Mouse (Mus musculus): ENCODE data around the gene Ildr1.
A peak's percentile ranks its signal among the peaks of the same experiment; 100 is the strongest.

Ildr1 gene

GRCm38 (mm10) chr16:36707702-36708423 lies 14.1 kb downstream of the Ildr1 start:
- DNase-seq: no peak

- peak; percentile 43 to 49 for DNase-seq
Observed at GRCm38 (mm10) chr16:36708751-36709150, 15.0 kb downstream of the Ildr1 start.

GRCm38 (mm10) chr16:36709405-36709804 lies 15.6 kb downstream of the Ildr1 start:
- peak; percentile 62 to 63 for DNase-seq

- no peak for DNase-seq
Observed at GRCm38 (mm10) chr16:36710794-36711193, 17.0 kb downstream of the Ildr1 start.

DNA sequence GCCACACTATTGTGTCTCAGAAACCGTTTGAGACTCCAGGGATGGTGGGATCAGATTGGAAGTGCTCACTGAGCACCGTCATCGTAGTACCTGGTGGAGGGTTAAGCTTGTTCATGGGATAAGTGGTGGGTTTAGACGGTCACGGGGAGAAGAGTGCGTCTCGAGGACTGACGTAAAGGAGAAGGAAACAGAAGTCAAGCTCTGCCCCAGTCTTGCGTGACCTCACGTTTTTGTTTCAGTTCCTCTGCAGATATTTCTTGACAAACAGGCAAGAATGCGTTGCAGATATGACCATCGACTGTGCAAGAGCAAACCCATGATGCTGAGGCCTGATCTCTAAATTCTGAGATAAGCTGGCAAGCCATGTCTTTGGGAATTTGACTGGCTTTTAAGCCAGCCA lies 18.0 kb downstream of the Ildr1 start:
- DNase-seq: peak; percentile 51 to 62

GRCm38 (mm10) chr16:36717481-36717880 lies 23.7 kb downstream of the Ildr1 start:
- DNase-seq: no peak

DNA sequence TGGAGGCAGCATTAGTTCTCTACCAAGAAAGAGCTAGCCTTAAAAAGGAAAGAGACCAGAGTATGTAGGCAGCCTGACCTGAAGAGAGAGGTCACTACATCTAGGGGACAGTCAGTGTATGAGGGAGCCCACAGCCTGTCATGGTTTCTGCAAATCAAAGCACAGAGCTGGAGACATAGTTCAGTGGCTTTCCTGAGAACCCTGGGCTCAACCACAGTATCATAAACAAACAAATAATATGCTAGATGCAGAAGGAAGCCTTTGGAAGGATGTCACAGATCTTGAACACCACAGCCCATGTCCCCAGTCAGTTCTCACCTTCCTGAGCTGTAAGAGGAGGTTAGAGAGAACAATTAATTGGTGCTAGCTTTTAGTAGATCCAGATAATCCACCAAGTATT lies 24.9 kb downstream of the Ildr1 start:
- DNase-seq: no peak

DNA sequence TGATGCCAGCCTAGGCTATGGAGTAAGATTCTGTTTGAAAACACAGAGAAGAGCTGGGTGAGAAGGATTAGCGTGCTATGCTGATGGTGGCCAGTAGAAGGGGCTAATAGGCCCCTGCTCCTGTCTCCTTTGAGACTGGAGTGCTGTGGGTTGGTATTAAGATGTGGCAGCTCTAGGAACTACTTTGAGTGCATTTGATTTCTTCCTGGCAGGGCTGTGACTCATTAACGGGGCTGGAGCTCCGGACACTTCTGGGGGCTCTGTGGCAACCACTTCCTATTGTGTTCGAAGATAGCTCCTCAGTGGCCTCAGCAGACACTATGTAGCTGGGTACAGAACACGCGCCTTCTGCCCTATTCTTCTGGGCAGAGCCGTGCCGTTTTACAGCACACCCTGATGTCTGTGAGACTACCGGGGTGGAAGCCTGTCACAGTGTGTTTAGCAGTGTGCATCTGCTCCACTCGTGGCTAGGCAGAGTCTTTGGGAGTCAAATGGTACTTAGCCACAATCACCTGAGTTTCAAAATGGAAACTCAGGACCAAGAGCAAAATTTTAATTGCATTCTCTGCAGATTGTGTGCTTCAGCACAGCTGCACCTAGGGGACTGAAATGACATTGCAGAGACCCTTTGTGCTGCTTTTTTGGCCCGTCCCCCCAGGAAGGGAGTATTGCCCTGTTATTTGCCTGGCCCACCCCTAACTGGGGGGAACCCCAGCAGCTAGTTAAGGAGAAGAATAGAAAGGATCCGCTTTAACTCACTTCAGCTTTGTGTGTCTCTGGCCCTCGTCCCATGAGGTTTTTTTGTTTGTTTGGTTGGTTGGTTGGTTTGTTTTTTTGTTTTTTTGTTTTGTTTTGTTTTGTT lies 26.6 kb downstream of the Ildr1 start:
- DNase-seq: no peak

GRCm38 (mm10) chr16:36722739-36723138 lies 29.0 kb downstream of the Ildr1 start:
- DNase-seq: no peak

- DNase-seq: no peak
Observed at GRCm38 (mm10) chr16:36723880-36724443, 30.2 kb downstream of the Ildr1 start.

GRCm38 (mm10) chr16:36728959-36729358 lies 35.2 kb downstream of the Ildr1 start:
- DNase-seq: no peak

DNA sequence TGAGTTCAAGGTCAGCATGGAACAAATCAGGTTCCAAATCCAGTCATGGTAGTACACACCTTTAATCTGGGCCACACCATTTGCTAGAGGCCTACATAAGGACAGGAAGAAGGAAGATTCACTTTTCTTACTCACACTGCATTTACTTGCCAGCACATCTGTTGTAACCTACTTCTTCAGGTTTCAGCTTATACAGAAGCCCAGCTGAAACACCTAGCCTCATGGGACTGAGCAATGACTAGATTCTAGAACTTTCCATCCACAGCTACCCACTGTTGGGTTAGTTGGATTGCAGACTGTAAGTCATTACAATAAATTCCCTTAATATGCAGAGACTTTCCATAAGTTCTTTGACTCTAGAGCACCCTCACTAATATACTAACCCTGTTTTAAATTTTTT lies 38.8 kb downstream of the Ildr1 start:
- DNase-seq: no peak

- DNase-seq: no peak
Observed at GRCm38 (mm10) chr16:36733827-36734226, 40.0 kb downstream of the Ildr1 start.

DNA sequence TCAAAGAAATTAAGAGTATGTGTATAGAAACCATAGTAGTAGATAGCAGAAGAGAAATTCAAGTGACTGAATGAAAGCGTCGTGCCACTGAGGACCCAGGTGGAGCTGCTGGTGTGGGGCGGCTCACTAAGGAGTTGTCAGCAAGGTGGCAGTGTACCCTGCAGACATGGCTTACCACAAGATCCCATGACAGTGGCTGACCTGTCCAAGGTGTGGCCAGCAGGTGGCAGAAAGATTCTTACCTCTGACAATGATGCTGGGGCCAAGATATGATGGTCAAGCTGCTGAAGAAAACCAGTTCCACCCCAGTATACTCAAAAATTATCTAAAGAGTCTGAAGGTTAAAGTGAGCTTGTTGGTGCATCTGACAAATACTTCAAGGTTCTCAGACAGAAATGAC lies 41.6 kb downstream of the Ildr1 start:
- DNase-seq: no peak

DNA sequence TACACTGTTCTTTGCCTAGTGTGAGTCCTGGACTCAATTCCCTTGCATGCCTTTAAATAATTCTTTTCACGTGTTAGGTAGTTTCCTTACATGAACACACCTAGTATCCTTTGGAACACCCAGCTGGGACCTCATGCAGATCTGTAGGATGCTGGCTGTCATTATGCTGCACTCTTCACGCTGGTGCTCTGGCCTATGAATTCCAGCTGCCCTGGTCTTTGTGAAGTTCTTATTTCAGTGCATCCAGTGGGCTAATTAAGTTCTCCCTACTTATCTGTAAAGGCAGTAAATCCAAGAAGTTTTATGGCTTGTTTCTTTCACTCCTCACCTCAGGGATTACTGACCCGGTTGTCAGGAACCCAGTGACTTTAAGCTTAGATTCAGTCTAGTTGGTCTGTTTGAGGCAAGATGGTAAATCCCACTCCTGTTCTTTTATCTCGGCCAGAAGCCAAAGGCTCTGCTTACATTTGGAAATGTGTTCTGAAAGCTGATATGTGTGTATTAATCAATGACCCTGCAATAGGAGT lies 45.7 kb downstream of the Ildr1 start:
- no peak for DNase-seq

- DNase-seq: no peak
Observed at GRCm38 (mm10) chr16:36743580-36743979, 49.8 kb downstream of the Ildr1 start.

DNA sequence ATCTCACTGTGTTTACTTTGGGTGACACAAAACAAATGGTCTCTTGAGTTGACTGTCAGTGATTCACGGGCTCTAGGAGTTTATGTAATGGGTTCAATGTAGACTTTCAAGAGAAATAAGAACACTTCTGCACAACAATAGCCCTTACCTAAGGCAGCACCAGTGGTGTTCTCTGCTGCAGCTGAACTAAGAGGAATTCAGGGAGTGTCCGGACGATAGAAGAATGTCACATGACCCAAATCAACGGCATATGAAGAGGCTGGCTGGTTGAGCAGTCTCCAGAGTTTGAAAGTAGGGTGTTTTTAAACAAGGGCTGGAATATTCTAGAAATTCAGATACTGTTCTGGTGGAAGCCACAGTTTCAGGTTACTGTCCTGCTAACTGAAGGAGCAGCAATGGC lies 53.3 kb downstream of the Ildr1 start:
- no peak for DNase-seq

- DNase-seq: no peak
Observed at GRCm38 (mm10) chr16:36747767-36748166, 54.0 kb downstream of the Ildr1 start.

DNA sequence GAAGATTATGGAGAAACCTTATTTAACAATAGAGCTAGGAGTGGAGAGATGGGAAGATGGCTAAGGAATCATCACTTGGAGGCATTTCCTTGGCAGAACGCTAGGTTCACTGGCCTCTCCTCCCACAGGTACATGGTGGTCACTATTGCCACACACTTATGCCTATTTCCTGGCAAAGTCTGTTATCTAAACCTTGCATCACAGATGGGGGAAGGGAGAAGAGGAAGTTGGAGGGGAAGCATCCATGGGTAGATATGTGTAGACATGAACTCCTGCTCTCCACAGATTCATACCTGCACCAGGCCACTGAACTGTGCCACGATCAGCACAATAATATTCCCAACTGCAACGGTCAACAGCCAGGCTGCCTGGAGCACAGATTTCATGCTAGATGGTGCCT lies 58.2 kb downstream of the Ildr1 start:
- DNase-seq: no peak

DNA sequence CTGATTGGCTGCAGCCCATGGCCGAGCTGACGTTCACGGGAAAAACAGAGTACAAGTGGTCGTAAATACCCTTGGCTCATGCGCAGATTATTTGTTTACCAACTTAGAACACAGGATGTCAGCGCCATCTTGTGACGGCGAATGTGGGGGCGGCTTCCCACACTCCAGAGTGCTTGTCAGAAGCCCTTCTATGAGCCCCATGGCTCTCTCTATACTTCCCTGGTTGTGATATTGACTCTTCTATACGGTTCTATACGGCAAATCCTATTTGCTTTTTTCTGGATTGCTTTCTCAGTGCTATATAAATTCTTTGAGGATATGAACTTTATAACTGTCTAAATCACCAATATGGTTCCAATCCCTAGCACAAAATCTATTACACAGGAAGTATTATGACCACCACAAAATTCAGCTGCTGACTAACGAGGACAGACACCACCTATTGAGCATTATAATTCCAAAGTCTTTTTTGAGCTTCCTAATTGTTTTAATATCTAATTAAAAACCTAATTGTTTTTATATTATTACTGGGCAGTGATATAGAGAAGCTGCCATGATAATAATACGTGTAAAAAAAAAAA lies 76.5 kb downstream of the Ildr1 start:
- DNase-seq: no peak

- no peak for DNase-seq
Observed at GRCm38 (mm10) chr16:36770830-36771229, 77.1 kb downstream of the Ildr1 start.

GRCm38 (mm10) chr16:36771244-36771643 lies 77.5 kb downstream of the Ildr1 start:
- no peak for DNase-seq

GRCm38 (mm10) chr16:36771703-36772102 lies 77.9 kb downstream of the Ildr1 start:
- DNase-seq: no peak
